Mouse (Mus musculus) intestine, embryonic 15.5 days (tissue): ENCODE results near the gene Rgs3. TPM values are rescaled to one million over a fixed set of nuclear protein-coding genes. Genes with fewer than 3 reads are reported as not detected.
A peak's percentile ranks its signal among the peaks of the same experiment; 100 is the strongest.

Experiments used
- ATAC-seq: fragments of 200-750 bp; cut with Nextera tagmentation; 2 replicates; pipeline ENCODE4 v1.8.0; 2017; ENCODE audit warnings: moderate TSS enrichment, moderate library complexity
- H3K27ac ChIP-seq: fragments of 300-500 bp; sonication (generic); 2 replicates; pipeline ENCODE4 v1.5.1; 2015; ENCODE audit warnings: mild to moderate bottlenecking, inconsistent platforms
- H3K27me3 ChIP-seq: fragments of 300-500 bp; sonication (generic); replicated peaks from 2 replicates; pipeline ENCODE4 v1.6.1; 2015; ENCODE audit warnings: inconsistent platforms
- H3K36me3 ChIP-seq: fragments of 300-500 bp; sonication (generic); 2 replicates; pipeline ENCODE4 v1.6.1; 2015; ENCODE audit warnings: inconsistent platforms
- H3K4me1 ChIP-seq: fragments of 300-500 bp; sonication (generic); replicated peaks from 2 replicates; pipeline ENCODE4 v1.6.1; 2015; ENCODE audit warnings: inconsistent platforms
- H3K4me2 ChIP-seq: fragments of 300-500 bp; sonication (generic); replicated peaks from 2 replicates; pipeline ENCODE4 v1.6.1; 2015; ENCODE audit warnings: mild to moderate bottlenecking, inconsistent platforms
- H3K4me3 ChIP-seq: fragments of 300-500 bp; sonication (generic); replicated peaks from 2 replicates; pipeline ENCODE4 v1.5.1; 2015; ENCODE audit warnings: inconsistent platforms
- H3K9ac ChIP-seq: fragments of 300-500 bp; sonication (generic); 2 replicates; pipeline ENCODE4 v1.6.1; 2015; ENCODE audit warnings: inconsistent platforms
- H3K9me3 ChIP-seq: fragments of 300-500 bp; sonication (generic); 2 replicates; pipeline ENCODE4 v1.6.1; 2016; ENCODE audit warnings: inconsistent platforms
- WGBS: fragments of 180-500 bp; shearing (Covaris S2); methylation state at CpG from one replicate; pipeline ENCODE4 v1.1.7; 2015; 5-methylcytosine and 5-hydroxymethylcytosine counted together
- polyA plus RNA-seq: library from polyadenylated mRNA; unstranded; fragments of >200 nt; fragmentation: Nextera tagmentation; extraction: Ambion mirVana; gene quantifications from 2 replicates; pipeline ENCODE4 v1.2.1, GENCODE M21; 2015

Rgs3 gene
- polyA plus RNA-seq, 1 experiment from 2014 or later = 46.3 TPM

DNA sequence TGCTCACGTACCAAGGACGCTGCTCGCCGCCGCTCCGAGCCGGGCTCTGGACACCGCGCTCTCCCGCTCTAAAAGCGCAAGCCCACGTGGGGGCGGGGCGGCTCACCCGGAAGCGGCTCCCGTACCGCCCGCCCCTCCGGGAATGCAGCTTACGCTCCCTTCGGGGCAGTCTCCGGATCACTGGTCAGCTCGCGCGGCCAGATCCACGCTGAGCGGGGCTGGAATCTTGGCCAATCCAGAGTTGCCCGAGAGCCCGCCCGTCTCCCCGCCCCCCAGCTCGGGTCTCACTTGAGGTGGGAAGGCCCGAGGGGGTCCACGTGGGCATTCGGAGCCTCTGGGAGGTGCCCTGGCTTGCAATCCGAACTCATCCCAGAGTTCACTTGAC, 39.8 kb upstream of the Rgs3 start, which contains the start of gene Alad:
Alad (minus strand) TSS at position 70 of the 385 bp plus-strand sequence.
- H3K9me3 ChIP-seq = no peaks in the 10 kb centered on the region
- peak; percentile 86 for ATAC-seq
- peaks cover 43% of the 10 kb centered on the region for H3K4me1 ChIP-seq
- peak within 1 kb of the TSS; percentile 90 for H3K27ac ChIP-seq
- under 1% methylated on average over 37 of the region's 37 CpGs for WGBS
- peak within 1 kb of the TSS; percentile 73 for H3K9ac ChIP-seq
- no peaks in the 10 kb centered on the region for H3K27me3 ChIP-seq
- peak within 1 kb of the TSS; percentile 70 for H3K4me3 ChIP-seq
- no peaks in the 10 kb centered on the region for H3K36me3 ChIP-seq
- H3K4me2 ChIP-seq = peak within 1 kb of the TSS; percentile 57

DNA sequence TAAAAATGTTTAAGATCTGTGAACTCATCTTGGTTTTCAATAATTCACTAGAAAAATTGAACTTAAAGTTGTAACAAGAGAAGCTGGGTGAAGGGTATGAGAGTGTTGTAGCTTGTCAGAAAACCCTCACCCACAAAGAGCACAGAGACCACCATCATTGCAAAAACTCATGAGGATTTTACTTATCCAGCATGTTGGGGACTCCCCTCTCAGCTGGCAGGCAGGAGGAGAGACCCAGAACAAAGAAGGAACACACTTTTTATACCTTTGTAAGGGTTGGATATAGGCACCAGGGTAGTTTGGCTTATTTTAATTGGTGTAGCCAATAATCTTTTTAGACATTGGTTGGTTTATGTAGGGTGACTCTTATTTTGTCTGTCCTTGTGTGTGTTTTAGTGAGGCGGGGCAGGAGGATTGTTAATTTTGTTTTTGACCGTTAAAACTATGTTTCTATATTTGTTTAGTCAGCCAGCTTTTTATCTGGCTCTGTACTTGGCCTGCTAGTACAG, 38.7 kb upstream of the Rgs3 start:
- Histone ChIP-seq H3K9me3 (no peaks in the 10 kb centered on the region), H3K4me2 (no peak overlapping the region)

GRCm38 (mm10) chr4:62524651-62525488, 34.8 kb upstream of the Rgs3 start, which contains the start of the genes Pole3 and 4933430I17Rik:
TSS of gene Pole3 (minus strand) at chr4:62525068.
TSS of gene 4933430I17Rik (plus strand) at chr4:62525369.
- peaks cover 8% of the 10 kb centered on the region for H3K4me1 ChIP-seq
- H3K36me3 ChIP-seq = no peaks in the 10 kb centered on the region
- H3K27ac ChIP-seq = peak within 1 kb of the TSS; percentile 96
- H3K4me2 ChIP-seq = peak within 1 kb of the TSS; percentile 81
- no peaks in the 10 kb centered on the region for H3K27me3 ChIP-seq
- H3K9ac ChIP-seq = peak within 1 kb of the TSS; percentile 77
- peak within 1 kb of the TSS; percentile 76 for H3K4me3 ChIP-seq
- peak; percentile 99 for ATAC-seq
- H3K9me3 ChIP-seq = no peaks in the 10 kb centered on the region
- WGBS = under 1% methylated on average over 59 of the region's 59 CpGs

More for the DNA sequence above, 38.7 kb upstream of the Rgs3 start:
- 80% methylated on average over 2 of the region's 2 CpGs for whole genome bisulfite sequencing
- ATAC-seq = no peak
- H3K4me3 ChIP-seq = no peak overlapping the region
- no peaks in the 10 kb centered on the region for H3K27me3 ChIP-seq
- no peaks in the 10 kb centered on the region for H3K36me3 ChIP-seq
- H3K4me1 ChIP-seq = peaks cover 32% of the 10 kb centered on the region
- H3K27ac ChIP-seq = no peak overlapping the region
- H3K9ac ChIP-seq = no peak overlapping the region

- H3K4me1 ChIP-seq = peaks cover 8% of the 10 kb centered on the region
- H3K27ac ChIP-seq = no peak overlapping the region
- ATAC-seq = no peak
- H3K4me3 ChIP-seq = peak overlapping the region; percentile 76
- H3K27me3 ChIP-seq = no peaks in the 10 kb centered on the region
- H3K36me3 ChIP-seq = no peaks in the 10 kb centered on the region
- peak overlapping the region; percentile 40 for H3K4me2 ChIP-seq
- H3K9me3 ChIP-seq = no peaks in the 10 kb centered on the region
- H3K9ac ChIP-seq = no peak overlapping the region
- under 1% methylated on average over 10 of the region's 10 CpGs for WGBS
Measured at GRCm38 (mm10) chr4:62525489-62525811, 34.2 kb upstream of the Rgs3 start.

GRCm38 (mm10) chr4:62526256-62526655, 33.4 kb upstream of the Rgs3 start:
- no peak overlapping the region for H3K4me2 ChIP-seq
- H3K36me3 ChIP-seq = no peaks in the 10 kb centered on the region
- WGBS = 53% methylated on average over 2 of the region's 2 CpGs
- H3K4me1 ChIP-seq = peaks cover 8% of the 10 kb centered on the region
- H3K27ac ChIP-seq = no peak overlapping the region
- H3K9me3 ChIP-seq = no peaks in the 10 kb centered on the region
- no peaks in the 10 kb centered on the region for H3K27me3 ChIP-seq
- no peak overlapping the region for H3K4me3 ChIP-seq
- H3K9ac ChIP-seq = no peak overlapping the region
- ATAC-seq = no peak

GRCm38 (mm10) chr4:62527655-62528054, 32.0 kb upstream of the Rgs3 start:
- H3K4me2 ChIP-seq = no peak overlapping the region
- H3K9me3 ChIP-seq = no peaks in the 10 kb centered on the region
- no peaks in the 10 kb centered on the region for H3K27me3 ChIP-seq
- 89% methylated on average over 4 of the region's 4 CpGs for WGBS
- no peak overlapping the region for H3K27ac ChIP-seq
- no peak for ATAC-seq
- H3K9ac ChIP-seq = no peak overlapping the region
- H3K36me3 ChIP-seq = no peaks in the 10 kb centered on the region
- H3K4me3 ChIP-seq = no peak overlapping the region
- peaks cover 8% of the 10 kb centered on the region for H3K4me1 ChIP-seq

GRCm38 (mm10) chr4:62533729-62534128, 25.9 kb upstream of the Rgs3 start:
- Histone ChIP-seq H3K27ac (no peak overlapping the region), H3K27me3 (no peaks in the 10 kb centered on the region), H3K36me3 (no peaks in the 10 kb centered on the region), H3K4me3 (no peak overlapping the region), H3K9me3 (no peaks in the 10 kb centered on the region), H3K4me1 (no peaks in the 10 kb centered on the region; the same call in 1 of the 2 replicates), H3K4me2 (no peak overlapping the region), H3K9ac (no peak overlapping the region)
- no peak for ATAC-seq
- 64% methylated on average over 6 of the region's 6 CpGs for WGBS

DNA sequence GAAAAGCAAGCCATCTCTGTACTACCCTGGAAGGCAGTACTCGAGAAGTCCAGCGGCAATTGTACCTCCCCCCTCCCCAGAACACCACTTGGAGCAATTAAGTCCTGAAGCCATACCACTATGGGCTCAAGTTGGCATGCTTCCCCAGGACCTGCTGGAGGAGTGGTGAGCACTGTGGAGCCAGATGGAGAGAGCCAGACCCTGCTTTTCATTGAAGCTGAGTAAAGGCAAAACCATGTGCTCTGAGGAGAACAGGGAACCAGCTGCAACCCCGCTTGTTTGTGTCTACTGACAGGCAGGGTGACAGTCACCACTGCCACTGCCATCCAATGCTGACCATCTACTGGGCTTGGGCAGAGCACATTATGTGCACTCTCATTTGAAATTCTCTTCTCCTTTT, 17.8 kb upstream of the Rgs3 start:
- Histone ChIP-seq H3K4me3 (no peak overlapping the region), H3K9ac (no peak overlapping the region), H3K27me3 (no peaks in the 10 kb centered on the region), H3K27ac (no peak overlapping the region), H3K36me3 (no peaks in the 10 kb centered on the region), H3K4me2 (no peak overlapping the region), H3K4me1 (no peaks in the 10 kb centered on the region), H3K9me3 (no peaks in the 10 kb centered on the region)
- ATAC-seq = no peak
- 70% methylated on average over 3 of the region's 3 CpGs for WGBS

GRCm38 (mm10) chr4:62543782-62544181, 15.9 kb upstream of the Rgs3 start:
- no peaks in the 10 kb centered on the region for H3K36me3 ChIP-seq
- no peak overlapping the region for H3K4me3 ChIP-seq
- no peaks in the 10 kb centered on the region for H3K9me3 ChIP-seq
- no peaks in the 10 kb centered on the region for H3K27me3 ChIP-seq
- no peak for ATAC-seq
- no peak overlapping the region for H3K4me2 ChIP-seq
- 82% methylated on average over 6 of the region's 6 CpGs for WGBS
- no peak overlapping the region for H3K9ac ChIP-seq
- H3K4me1 ChIP-seq = no peaks in the 10 kb centered on the region
- no peak overlapping the region for H3K27ac ChIP-seq

DNA sequence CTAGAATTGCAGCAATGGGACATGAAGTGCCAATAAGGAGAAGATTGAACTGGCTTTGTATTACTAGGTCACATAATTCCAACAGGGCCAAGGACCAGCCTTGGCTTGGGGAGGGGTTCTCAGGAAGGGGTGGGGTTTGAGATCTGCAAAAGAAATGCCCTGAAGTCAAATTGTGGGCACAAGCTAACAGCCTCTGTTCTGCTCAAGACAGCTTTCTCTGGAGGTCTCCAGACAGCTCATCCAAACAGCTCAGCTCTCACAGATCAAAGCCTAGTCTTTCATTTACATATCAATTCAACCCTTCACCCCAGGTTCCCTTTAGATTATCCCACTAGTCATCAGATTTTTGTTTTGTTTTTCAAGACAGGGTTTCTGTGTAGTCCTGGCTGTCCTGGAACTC, 14.8 kb upstream of the Rgs3 start:
- H3K4me1 ChIP-seq = no peaks in the 10 kb centered on the region
- no peaks in the 10 kb centered on the region for H3K27me3 ChIP-seq
- H3K9me3 ChIP-seq = no peaks in the 10 kb centered on the region
- H3K9ac ChIP-seq = no peak overlapping the region
- H3K4me3 ChIP-seq = no peak overlapping the region
- no peak for ATAC-seq
- H3K27ac ChIP-seq = no peak overlapping the region
- no peaks in the 10 kb centered on the region for H3K36me3 ChIP-seq
- H3K4me2 ChIP-seq = no peak overlapping the region

- Histone ChIP-seq H3K9me3 (no peaks in the 10 kb centered on the region), H3K4me1 (no peaks in the 10 kb centered on the region), H3K4me2 (no peak overlapping the region), H3K27ac (no peak overlapping the region), H3K4me3 (no peak overlapping the region), H3K9ac (no peak overlapping the region), H3K27me3 (no peaks in the 10 kb centered on the region), H3K36me3 (no peaks in the 10 kb centered on the region)
- WGBS = 81% methylated on average over 7 of the region's 7 CpGs
- no peak for ATAC-seq
Measured at GRCm38 (mm10) chr4:62551966-62552365, 7.7 kb upstream of the Rgs3 start.

DNA sequence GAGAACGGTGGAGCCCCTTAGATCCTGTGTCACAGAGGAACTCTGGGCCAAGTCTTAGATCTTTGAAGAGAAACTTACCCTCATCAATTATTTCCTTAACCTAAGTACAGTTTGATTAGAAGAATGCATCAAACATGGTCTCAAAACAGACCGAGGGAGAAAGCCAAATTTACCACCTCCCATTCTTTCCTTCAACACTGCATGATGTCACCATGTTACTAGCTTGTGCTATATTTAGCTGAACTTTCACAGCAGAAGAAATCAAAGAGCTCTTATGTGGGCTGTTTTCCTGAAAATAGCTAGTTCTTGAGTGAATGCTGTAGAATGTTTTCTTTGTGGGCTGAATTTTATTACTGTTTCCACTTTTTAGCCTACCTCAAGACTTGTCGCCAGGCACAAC, 2.2 kb upstream of the Rgs3 start:
- no peak overlapping the region for H3K9ac ChIP-seq
- no peak overlapping the region for H3K27ac ChIP-seq
- no peak overlapping the region for H3K4me3 ChIP-seq
- H3K36me3 ChIP-seq = no peaks in the 10 kb centered on the region
- H3K9me3 ChIP-seq = no peaks in the 10 kb centered on the region
- no peak for ATAC-seq
- no peaks in the 10 kb centered on the region for H3K27me3 ChIP-seq
- no peak overlapping the region for H3K4me2 ChIP-seq
- 53% methylated on average over 3 of the region's 3 CpGs for WGBS
- 0 out of 2 replicates have a peak, but pooled peaks cover 2% of the 10 kb centered on the region for H3K4me1 ChIP-seq
